Mouse (Mus musculus) B cell, adult 2 months (primary cell): Measurements from ENCODE around the gene Cdc42se1.

Experiments
- DNase-seq, 2 experiments: peaks; one replicate each; pipeline ENCODE4 v3.0.0; 2022

Gene Cdc42se1

DNA sequence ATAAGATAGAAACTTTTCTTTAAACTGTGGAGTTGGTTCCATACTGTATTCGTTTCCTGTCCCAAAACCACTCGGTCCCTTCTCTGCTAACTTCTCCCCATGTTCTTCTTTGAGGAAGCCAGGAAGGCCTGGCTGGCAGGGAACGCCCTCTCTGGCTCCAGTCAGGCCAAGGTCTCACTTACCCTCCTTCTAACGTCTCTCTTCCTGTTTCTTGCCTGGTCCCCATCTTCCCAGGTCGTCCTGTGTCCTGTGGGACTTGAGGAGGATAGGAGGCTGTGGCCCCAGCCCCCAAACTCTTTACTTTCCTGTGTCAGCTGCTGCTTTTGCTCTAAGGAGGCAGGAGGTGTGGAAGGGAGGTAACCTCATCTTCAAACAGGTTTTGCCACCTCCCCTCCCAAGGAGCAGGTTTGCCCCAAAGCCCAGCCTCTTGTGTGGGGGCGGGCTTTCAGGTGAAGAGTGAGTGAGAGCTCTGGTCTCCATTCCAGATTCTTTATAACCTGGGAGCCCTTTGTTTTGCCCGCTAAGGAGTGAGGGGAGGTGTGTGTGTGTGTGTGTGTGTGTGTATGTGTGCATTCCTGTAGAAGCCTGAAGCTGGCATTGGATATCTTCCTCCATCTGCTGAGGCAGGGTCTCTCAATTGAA lies 22.4 kb downstream of the Cdc42se1 start, which contains the start of gene Bnipl:
Bnipl (minus strand) TSS at position 411 of the 642 bp plus-strand sequence.
- no peak for DNase-seq

GRCm38 (mm10) chr3:95256931-95257330 lies 28.4 kb downstream of the Cdc42se1 start:
- no peak for DNase-seq

DNA sequence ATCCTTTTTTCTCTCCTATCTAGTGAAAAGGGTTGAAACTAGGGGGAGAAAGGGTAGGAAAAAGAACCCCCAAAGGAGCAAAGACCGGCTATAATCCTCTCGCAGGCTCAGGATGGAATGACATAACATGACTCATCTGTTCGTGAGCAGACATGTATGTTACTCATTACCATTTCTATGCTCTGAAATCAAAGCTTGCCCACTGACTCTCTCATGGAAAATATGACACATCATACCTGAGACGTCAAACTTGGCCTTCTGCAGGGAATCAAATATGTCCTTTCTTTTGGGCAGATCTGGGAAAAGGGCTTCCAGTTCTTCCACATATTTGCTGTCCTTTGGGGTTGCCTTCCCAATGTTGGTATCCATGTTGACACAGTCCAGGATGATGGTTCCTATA lies 33.4 kb downstream of the Cdc42se1 start:
- DNase-seq = no peak

DNA sequence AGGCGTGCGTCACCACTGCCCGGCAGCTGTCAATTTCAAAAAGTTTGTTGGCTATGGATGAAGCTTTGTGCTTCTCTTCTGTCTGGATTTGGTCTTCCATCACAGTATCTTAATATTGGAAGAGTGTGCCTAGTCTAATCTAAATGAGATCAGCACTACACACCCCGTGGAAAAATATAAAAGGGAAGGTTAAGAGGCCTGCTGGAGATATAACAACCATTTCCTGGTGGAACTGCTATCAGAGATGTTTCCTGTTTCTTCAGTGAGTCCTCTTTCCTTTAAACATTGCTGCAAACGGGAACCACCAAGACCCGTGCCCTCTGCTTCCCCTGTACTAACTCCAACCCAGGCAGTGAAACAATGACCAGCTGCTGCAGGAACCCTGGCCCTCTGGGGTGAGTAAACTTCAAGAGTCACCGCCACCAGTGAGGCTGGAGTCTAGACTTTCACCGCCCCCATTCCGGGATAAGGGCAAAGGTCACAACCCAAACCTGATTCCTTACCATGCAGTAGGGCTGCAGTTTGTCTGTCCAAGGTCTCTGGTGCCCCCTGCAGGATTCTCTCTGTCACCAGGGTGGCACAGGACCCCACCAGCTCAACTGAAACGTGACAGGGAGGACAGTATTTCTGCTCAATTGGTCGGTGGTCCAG lies 34.7 kb downstream of the Cdc42se1 start:
- peak; percentile 85 to 87 for DNase-seq

DNA sequence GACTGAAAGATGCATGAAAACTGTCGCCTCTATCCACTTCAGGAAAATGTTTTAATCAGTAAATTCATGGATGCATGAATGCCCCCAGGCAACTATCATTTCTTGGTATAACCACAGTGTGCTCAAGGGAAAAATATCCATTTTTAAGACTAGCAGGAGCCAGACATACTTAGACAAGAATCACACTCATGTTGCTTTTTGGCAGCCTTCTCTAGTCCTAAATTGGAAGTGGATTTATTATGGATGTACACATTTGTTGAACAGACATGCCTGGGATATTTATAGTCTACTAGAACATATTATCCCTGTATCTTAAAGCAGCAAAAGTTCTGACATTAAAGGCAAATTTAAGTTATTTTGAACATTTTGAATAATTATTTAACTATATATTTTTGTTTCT lies 36.2 kb downstream of the Cdc42se1 start:
- DNase-seq = no peak

- no peak for DNase-seq
These were observed 37.5 kb downstream of the Cdc42se1 start for GRCm38 (mm10) chr3:95266052-95266451.

DNA sequence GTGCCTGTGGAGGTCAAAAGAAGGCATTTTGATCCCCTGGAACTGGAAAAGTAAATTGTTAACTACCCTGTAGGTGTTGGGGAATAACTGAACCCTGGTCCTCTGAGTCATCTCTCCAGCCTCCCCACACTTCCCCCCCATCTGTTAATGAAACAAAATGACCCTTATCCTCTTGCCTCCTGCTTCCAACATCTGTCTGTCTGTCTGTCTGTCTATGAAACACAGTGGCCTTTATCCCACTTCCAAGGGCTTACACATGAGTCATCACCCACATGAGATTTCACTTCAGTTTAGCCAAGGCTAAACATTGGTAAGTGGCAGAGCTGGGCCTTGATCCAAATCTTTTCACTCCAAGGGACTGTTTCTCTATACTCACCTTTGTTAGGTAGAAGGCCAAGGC lies 39.3 kb downstream of the Cdc42se1 start:
- DNase-seq = no peak

DNA sequence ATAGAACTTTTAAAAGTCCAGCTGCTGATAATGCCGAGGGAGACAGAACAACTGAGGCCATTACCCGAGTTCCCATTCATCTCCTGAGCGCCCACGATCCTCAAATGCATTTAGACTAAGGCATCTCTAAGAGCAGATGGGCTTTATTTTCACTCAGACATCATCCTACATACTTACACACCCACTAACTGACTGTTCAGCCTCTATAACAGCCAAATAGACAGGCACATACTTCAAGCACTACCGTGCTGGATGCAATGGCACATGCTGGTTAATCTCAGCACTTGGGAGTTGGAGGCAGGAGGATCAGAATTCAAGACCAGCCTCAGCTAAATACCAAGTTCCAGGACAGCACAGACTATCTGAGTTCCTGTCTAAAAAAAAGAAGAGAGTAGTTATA lies 41.3 kb downstream of the Cdc42se1 start:
- no peak for DNase-seq

- no peak for DNase-seq
These were observed 42.3 kb downstream of the Cdc42se1 start for GRCm38 (mm10) chr3:95270766-95271364.

- DNase-seq = no peak
These were observed 44.9 kb downstream of the Cdc42se1 start for GRCm38 (mm10) chr3:95273471-95273870.

GRCm38 (mm10) chr3:95274453-95274852 lies 45.9 kb downstream of the Cdc42se1 start:
- DNase-seq = no peak

DNA sequence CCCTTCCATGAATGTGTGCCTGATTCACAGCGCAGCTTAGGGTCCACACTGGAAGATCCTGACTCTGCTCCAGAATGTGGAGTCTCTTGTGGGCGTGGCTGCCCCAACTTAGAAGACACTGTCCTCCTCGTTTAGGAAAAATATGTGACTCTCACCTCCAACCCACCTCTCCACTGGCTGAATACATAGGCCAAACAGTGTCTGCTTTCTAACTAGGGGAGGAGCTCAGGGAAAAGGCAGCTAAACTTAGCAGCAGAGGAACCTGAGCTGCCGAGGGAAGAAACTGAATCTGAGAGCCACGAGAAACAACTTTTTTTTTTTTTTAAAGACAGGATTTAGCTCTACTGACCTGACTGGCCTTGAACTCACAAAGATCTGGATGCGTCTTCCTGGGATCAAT lies 46.6 kb downstream of the Cdc42se1 start:
- no peak for DNase-seq

- DNase-seq = no peak
These were observed 47.9 kb downstream of the Cdc42se1 start for GRCm38 (mm10) chr3:95276428-95276934.

- no peak for DNase-seq
These were observed 48.6 kb downstream of the Cdc42se1 start for GRCm38 (mm10) chr3:95277149-95277551.

DNA sequence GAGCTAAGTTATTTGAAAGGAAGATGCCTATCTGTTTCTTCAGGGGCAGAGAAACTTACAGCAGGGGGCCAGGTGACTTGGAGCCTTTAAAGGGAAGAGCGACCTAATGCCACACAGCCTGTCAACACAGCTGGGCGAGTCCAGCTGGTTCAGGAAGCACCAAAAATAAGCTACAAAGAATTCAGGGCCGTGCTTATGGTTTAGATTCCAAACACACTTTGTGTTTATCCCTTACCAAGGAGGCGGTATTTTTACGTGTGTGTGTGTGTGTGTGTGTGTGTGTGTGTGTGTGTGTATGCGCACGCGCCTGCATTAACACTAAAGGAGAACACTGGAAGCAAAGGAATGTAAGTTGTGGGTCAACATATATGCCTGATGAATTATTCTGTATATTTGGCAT lies 52.2 kb downstream of the Cdc42se1 start:
- DNase-seq = peak; percentile 20 to 27

DNA sequence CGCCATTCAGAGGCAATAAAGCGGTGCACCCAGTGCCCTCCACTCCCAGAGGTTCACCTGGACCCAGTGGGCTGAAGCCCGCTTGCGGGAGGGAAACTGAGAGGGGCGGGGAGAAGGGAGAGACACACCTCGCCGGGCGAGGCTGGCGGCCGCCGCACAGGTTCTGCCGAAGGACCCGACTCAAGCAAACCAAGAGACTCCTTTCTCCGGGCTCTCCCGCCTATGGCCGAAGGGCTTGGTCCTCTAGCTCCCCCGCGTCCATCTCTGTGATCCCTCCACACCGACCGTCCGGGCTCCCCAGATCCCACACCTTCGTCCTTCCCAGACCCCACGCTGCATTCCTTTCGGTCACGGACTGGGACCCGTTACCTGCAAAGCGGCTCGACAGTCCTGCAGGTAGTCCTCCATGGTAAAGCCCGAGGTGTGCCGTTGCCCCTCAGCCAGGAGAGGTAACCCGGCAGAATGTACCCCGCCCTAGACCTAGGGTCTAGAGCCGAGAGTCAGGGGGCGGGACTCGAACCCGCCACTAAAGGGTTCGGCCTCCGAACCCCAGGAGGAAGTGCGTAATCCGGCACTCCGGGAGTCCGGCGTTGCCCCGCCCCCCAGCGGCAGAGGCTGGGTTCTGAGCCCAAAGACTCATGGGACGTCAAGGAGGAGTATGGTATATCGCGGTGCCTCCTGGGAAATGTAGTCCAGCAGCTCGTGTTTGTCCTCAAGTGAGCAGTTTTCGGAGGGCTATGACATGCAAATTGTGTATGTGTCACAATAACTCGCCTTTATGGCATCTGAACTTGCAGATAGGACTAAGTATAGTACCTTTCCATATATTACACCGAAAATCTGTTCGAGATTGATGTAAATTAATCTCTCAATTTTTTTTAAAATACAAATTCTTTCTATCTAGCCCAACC lies 52.9 kb downstream of the Cdc42se1 start, which contains the start of the genes Mindy1 and Prune1:
Mindy1 (plus strand) TSS at position 130 of the 911 bp plus-strand sequence.
Prune1 (minus strand) TSS at position 861 of the 911 bp plus-strand sequence.
- peak; percentile 99 for DNase-seq

DNA sequence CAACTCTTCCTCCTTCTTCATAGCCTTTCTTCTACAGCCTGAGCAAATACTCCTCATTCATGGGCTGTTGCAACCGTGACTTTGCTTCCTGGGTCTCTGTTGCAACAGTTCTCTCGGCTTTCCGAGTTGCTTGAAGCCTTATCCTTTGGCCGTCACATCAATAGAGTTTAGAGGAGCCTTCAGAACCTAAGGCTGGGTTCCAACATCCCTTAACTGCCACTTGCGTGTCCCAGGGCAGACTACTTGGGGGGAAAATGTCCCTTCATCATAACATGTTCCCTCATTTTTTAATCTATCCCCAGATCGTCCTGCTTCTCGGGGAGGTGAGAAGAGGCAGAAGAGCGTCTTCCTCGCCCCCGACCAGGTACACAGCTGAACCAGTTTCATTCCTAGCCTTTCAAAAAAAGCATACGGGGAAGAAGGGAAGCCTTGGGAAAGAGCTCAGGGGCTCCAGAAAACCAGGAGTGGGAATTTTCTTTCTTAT lies 53.9 kb downstream of the Cdc42se1 start:
- DNase-seq = peak; percentile 49 to 50

- DNase-seq = peak; percentile 48 to 53
These were observed 54.5 kb downstream of the Cdc42se1 start for GRCm38 (mm10) chr3:95282865-95283588.

DNA sequence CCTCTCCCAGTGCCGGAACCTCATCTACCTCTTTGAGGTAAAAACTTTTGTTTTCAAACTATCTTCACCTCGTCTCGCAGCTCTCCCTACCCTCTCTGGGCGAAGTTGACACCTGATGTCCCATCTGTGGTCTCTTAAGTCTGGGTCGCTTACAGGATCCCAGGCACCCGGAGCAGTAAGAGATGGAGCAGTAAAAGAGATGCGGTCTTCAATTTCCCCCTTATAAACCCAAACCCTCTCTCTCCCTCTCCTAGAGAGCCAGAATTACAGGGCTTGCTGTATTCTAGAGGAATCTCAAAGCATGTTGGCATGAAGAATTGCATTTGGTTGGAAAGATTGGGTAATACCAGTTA lies 55.0 kb downstream of the Cdc42se1 start:
- no peak for DNase-seq

GRCm38 (mm10) chr3:95284062-95284461 lies 55.5 kb downstream of the Cdc42se1 start:
- DNase-seq = no peak

DNA sequence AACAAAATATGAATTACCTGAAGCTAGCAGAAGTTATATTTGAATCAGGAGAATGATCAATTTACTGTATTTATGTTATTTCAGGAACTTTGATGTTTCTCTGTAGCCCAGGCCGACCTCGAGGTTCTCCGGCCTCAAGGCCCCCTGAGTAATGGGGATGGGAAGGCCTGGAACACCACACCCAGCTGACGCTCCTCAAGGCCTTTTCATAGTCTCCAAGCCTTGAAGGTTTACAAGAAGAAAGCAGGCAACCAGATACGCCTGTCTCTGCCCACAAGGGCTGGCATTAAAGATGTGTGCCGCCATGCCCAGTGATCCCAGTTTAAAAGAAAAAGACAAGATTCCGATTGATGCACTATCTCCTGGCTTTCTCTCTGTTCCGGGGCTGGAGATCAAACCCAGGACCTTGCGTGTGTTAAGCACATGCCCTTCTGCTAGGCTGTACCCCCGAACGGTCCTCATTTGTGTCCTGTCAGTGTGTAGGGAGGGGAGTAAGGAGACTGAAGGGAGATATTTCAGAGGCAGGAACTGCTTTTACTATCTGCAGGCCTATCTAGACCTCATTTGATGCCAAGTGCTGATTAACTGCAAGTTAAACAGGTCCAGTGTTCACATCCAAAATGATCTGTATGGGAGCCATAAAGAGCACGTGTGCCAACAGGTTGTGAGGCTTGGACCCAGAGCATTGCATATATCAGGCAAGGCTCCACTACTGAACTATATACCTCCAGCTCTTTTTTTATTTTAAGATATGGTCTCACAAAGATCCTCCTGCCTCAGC lies 56.2 kb downstream of the Cdc42se1 start:
- no peak for DNase-seq
